Mouse (Mus musculus) liver, embryonic 11.5 days (tissue): Measurements from ENCODE around the gene Slc7a7. TPM values are rescaled to one million over a fixed set of nuclear protein-coding genes. Genes with fewer than 3 reads are reported as not detected.

ENCODE experiments used
- ATAC-seq: fragments of 200-750 bp; cut with Nextera tagmentation; replicated peaks from 2 replicates; pipeline ENCODE4 v1.8.0; 2017; ENCODE audit warnings: moderate number of reproducible peaks, mild to moderate bottlenecking, moderate TSS enrichment, moderate library complexity; ENCODE audit not compliant: low FRiP score
- DNase-seq: peaks from one replicate; pipeline ENCODE4 v3.0.0-alpha.2; 2017; ENCODE audit warnings: low spot score
- H3K27ac ChIP-seq: fragments of 300-500 bp; sonication (generic); 2 replicates; pipeline ENCODE4 v1.5.1; 2014; ENCODE audit warnings: mild to moderate bottlenecking, low read depth, low read length, control low read depth
- H3K27me3 ChIP-seq: fragments of 300-500 bp; sonication (generic); replicated peaks from 2 replicates; pipeline ENCODE4 v1.6.1; 2014; ENCODE audit warnings: low read length, mixed read lengths; ENCODE audit not compliant: control insufficient read depth, insufficient read depth
- H3K36me3 ChIP-seq: fragments of 300-500 bp; sonication (generic); 2 replicates; pipeline ENCODE4 v1.6.1; 2014; ENCODE audit warnings: mild to moderate bottlenecking, low read length, moderate library complexity, mixed read lengths; ENCODE audit not compliant: control insufficient read depth, insufficient read depth
- H3K4me1 ChIP-seq: fragments of 300-500 bp; sonication (generic); replicated peaks from 2 replicates; pipeline ENCODE4 v1.6.1; 2014; ENCODE audit warnings: low read length, mixed read lengths; ENCODE audit not compliant: control insufficient read depth, insufficient read depth
- H3K4me2 ChIP-seq: fragments of 300-500 bp; sonication (generic); 2 replicates; pipeline ENCODE4 v1.6.1; 2014; ENCODE audit warnings: mild to moderate bottlenecking, control low read depth, moderate library complexity
- H3K4me3 ChIP-seq: fragments of 300-500 bp; sonication (generic); 2 replicates; pipeline ENCODE4 v1.5.1; 2014; ENCODE audit warnings: low read depth, low read length, control low read depth
- H3K9ac ChIP-seq: fragments of 300-500 bp; sonication (generic); 2 replicates; pipeline ENCODE4 v1.6.1; 2014; ENCODE audit warnings: low read depth, low read length, control low read depth
- H3K9me3 ChIP-seq: fragments of 300-500 bp; sonication (generic); 2 replicates; pipeline ENCODE4 v1.6.1; 2016; ENCODE audit warnings: low read length, inconsistent platforms, mixed read lengths; ENCODE audit not compliant: control insufficient read depth
- WGBS: fragments of 180-500 bp; shearing (Covaris S2); extraction: QIAGEN DNeasy Blood & Tissue Kit; methylation state at CpG from one replicate; pipeline ENCODE4 v1.1.7; 2014; 5-methylcytosine and 5-hydroxymethylcytosine counted together
- polyA plus RNA-seq: library from polyadenylated mRNA; unstranded; fragments of >200 nt; fragmentation: Nextera tagmentation; extraction: Ambion mirVana; gene quantifications from 2 replicates; pipeline ENCODE4 v1.2.1, GENCODE M21; 2014

The Slc7a7 gene
- polyA plus RNA-seq, 1 experiment from 2014 or later: 8.3 TPM

DNA sequence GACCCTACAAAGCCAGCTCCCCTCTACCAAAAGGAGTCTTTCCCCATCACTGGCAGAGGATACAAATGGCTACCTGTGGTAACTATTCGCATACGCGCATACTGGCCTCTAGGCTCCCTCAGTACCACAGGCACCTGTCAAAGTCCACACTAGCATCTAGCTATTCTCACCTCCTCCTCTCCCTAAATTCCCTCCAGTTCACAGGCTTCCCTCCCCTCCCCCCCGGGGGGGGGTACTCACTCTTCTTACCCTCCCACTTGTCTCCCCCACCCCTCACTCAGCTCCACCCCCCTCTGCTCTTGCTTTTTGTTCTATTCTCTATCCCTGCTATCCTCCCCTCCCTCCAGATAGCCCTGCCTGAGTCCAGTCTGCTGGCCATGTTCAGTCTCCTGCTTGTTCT lies 37.0 kb downstream of the Slc7a7 start:
- H3K27ac ChIP-seq: no peak overlapping the region
- H3K9me3 ChIP-seq: no peaks in the 10 kb centered on the region
- no peak overlapping the region for H3K4me2 ChIP-seq
- no peak overlapping the region for H3K9ac ChIP-seq
- H3K27me3 ChIP-seq: no peaks in the 10 kb centered on the region
- peaks cover 16% of the 10 kb centered on the region for H3K4me1 ChIP-seq
- no peak for DNase-seq
- no peak overlapping the region for H3K4me3 ChIP-seq
- 82% methylated on average over 4 of the region's 4 CpGs for WGBS
- H3K36me3 ChIP-seq: no peaks in the 10 kb centered on the region; the same call in 1 of the 2 replicates
- no peak for ATAC-seq

DNA sequence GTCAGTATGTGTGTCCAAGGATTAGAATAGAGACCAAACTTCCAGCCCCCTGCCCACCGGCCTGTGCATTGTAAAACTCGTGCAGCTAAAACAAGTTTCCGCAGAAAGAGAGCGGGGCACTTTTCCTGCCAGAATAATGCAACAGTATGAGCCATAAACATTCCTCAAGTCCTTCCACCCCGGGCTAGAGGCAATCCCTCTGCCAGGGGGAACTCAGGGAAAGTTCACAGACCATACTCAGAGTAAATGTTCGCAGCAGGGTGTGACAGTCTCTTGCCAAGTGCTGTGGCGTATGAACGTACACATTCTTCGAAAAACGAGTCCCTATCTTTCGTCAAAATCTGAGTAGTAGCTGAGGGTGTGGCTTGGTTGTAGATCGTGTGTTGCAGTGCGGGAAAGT lies 38.0 kb downstream of the Slc7a7 start:
- Histone ChIP-seq H3K4me1 (peaks cover 16% of the 10 kb centered on the region), H3K9ac (no peak overlapping the region), H3K9me3 (no peaks in the 10 kb centered on the region), H3K27me3 (no peaks in the 10 kb centered on the region), H3K4me2 (no peak overlapping the region), H3K4me3 (no peak overlapping the region), H3K27ac (no peak overlapping the region), H3K36me3 (no peaks in the 10 kb centered on the region)
- no peak for ATAC-seq
- DNase-seq: no peak
- WGBS: 73% methylated on average over 13 of the region's 13 CpGs

GRCm38 (mm10) chr14:54377166-54377565 lies 40.4 kb downstream of the Slc7a7 start:
- H3K27me3 ChIP-seq: no peaks in the 10 kb centered on the region
- no peak for DNase-seq
- no peak for ATAC-seq
- H3K9ac ChIP-seq: no peak overlapping the region
- no peak overlapping the region for H3K4me3 ChIP-seq
- no peak overlapping the region for H3K27ac ChIP-seq
- H3K36me3 ChIP-seq: peaks cover 3% of the 10 kb centered on the region; the same call in 1 of the 2 replicates
- peaks cover 2% of the 10 kb centered on the region; the same call in 1 of the 2 replicates for H3K4me1 ChIP-seq
- H3K9me3 ChIP-seq: no peaks in the 10 kb centered on the region
- WGBS: 75% methylated on average over 6 of the region's 6 CpGs
- H3K4me2 ChIP-seq: no peak overlapping the region

- DNase-seq (no peak), ATAC-seq (no peak)
- Histone ChIP-seq H3K4me3 (no peak overlapping the region), H3K9me3 (no peaks in the 10 kb centered on the region), H3K27me3 (no peaks in the 10 kb centered on the region), H3K9ac (no peak overlapping the region), H3K4me1 (no peaks in the 10 kb centered on the region), H3K27ac (no peak overlapping the region), H3K36me3 (peaks cover 8% of the 10 kb centered on the region; the same call in 1 of the 2 replicates), H3K4me2 (no peak overlapping the region)
- WGBS: 71% methylated on average over 3 of the region's 3 CpGs
These were observed 41.7 kb downstream of the Slc7a7 start for GRCm38 (mm10) chr14:54375916-54376315.

GRCm38 (mm10) chr14:54372923-54373322 lies 44.7 kb downstream of the Slc7a7 start:
- H3K9ac ChIP-seq: no peak overlapping the region
- no peak overlapping the region for H3K4me3 ChIP-seq
- peaks cover 36% of the 10 kb centered on the region for H3K36me3 ChIP-seq
- H3K4me2 ChIP-seq: no peak overlapping the region
- H3K4me1 ChIP-seq: no peaks in the 10 kb centered on the region
- ATAC-seq (no peak), DNase-seq (no peak)
- no peaks in the 10 kb centered on the region for H3K9me3 ChIP-seq
- no peaks in the 10 kb centered on the region for H3K27me3 ChIP-seq
- 93% methylated on average over 9 of the region's 9 CpGs for WGBS
- no peak overlapping the region for H3K27ac ChIP-seq

GRCm38 (mm10) chr14:54371460-54371859 lies 46.1 kb downstream of the Slc7a7 start:
- no peak overlapping the region for H3K9ac ChIP-seq
- WGBS: 95% methylated on average over 10 of the region's 10 CpGs
- no peak for DNase-seq
- H3K36me3 ChIP-seq: peaks cover 46% of the 10 kb centered on the region
- ATAC-seq: no peak
- no peaks in the 10 kb centered on the region for H3K4me1 ChIP-seq
- no peaks in the 10 kb centered on the region for H3K9me3 ChIP-seq
- H3K27ac ChIP-seq: no peak overlapping the region
- H3K4me2 ChIP-seq: no peak overlapping the region
- no peak overlapping the region for H3K4me3 ChIP-seq
- no peaks in the 10 kb centered on the region for H3K27me3 ChIP-seq

- H3K27me3 ChIP-seq: no peaks in the 10 kb centered on the region
- no peaks in the 10 kb centered on the region for H3K9me3 ChIP-seq
- H3K4me2 ChIP-seq: no peak overlapping the region
- H3K9ac ChIP-seq: no peak overlapping the region
- ATAC-seq (no peak), DNase-seq (no peak)
- H3K36me3 ChIP-seq: peaks cover 46% of the 10 kb centered on the region
- H3K4me1 ChIP-seq: no peaks in the 10 kb centered on the region
- no peak overlapping the region for H3K27ac ChIP-seq
- WGBS: 91% methylated on average over 6 of the region's 6 CpGs
- H3K4me3 ChIP-seq: no peak overlapping the region
These were observed 47.0 kb downstream of the Slc7a7 start for GRCm38 (mm10) chr14:54370595-54370994.

- 92% methylated on average over 3 of the region's 3 CpGs for WGBS
- H3K27ac ChIP-seq: no peak overlapping the region
- no peak overlapping the region for H3K4me3 ChIP-seq
- H3K9me3 ChIP-seq: no peaks in the 10 kb centered on the region
- no peaks in the 10 kb centered on the region for H3K27me3 ChIP-seq
- no peak for DNase-seq
- H3K4me2 ChIP-seq: no peak overlapping the region
- ATAC-seq: no peak
- H3K36me3 ChIP-seq: peaks cover 46% of the 10 kb centered on the region
- H3K9ac ChIP-seq: no peak overlapping the region
- no peaks in the 10 kb centered on the region for H3K4me1 ChIP-seq
These were observed 48.2 kb downstream of the Slc7a7 start for GRCm38 (mm10) chr14:54369372-54369771.

GRCm38 (mm10) chr14:54367429-54368060 lies 50.0 kb downstream of the Slc7a7 start:
- H3K4me1 ChIP-seq: no peaks in the 10 kb centered on the region
- no peak overlapping the region for H3K27ac ChIP-seq
- ATAC-seq (no peak), DNase-seq (no peak)
- no peak overlapping the region for H3K4me2 ChIP-seq
- 91% methylated on average over 18 of the region's 18 CpGs for WGBS
- H3K36me3 ChIP-seq: peaks cover 56% of the 10 kb centered on the region
- no peak overlapping the region for H3K9ac ChIP-seq
- H3K9me3 ChIP-seq: no peaks in the 10 kb centered on the region
- H3K27me3 ChIP-seq: no peaks in the 10 kb centered on the region
- H3K4me3 ChIP-seq: no peak overlapping the region
